Mouse (Mus musculus): Measurements from ENCODE around the gene Stt3b.

- no peak for TF ChIP-seq GATA2 (IDR thresholded peaks at IDR 0.05; ENCODE audit: borderline replicate concordance, low read depth, low read length)
- no peak for TF ChIP-seq CTCF (IDR thresholded peaks at IDR 0.05; ENCODE audit: low read depth, low read length)
Measured at GRCm38 (mm10) chr9:115243630-115244029, 66.6 kb downstream of the Stt3b start.

All from G1E (cell line).